Mouse (Mus musculus): ENCODE measurements around the gene Clpsl2. TPM values are rescaled to one million over a fixed set of nuclear protein-coding genes. Genes with fewer than 3 reads are reported as not detected.

Gene Clpsl2
- total and polyA plus RNA-seq, 2 experiments from 2014 or later: not detected

DNA sequence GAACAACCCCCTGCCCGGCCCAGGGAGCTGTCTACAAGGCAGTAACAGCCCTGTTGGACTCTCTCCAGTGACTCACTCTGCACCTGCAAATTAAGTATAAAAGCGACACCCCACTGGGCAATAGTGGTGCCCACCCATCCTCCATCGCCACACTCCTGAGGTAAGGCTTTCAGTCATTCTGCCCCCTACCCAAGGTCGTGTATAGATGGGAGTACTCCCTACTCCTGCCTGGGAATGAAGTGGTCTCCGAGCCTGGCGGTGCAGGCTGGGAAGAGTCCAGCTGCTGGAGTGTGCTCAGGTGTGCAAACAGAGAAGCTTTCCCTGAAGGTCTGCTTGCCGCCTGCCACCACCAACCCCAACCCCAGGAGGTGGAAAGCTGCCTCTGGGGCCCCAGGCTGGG lies 12.4 kb downstream of the Clpsl2 start:
- no peak for TF ChIP-seq CTCF (IDR thresholded peaks at IDR 0.05; ENCODE audit: low read depth)
- no peak for TF ChIP-seq EP300 (IDR thresholded peaks at IDR 0.05; ENCODE audit: low read depth)

GRCm38 (mm10) chr17:28565181-28565580 lies 16.0 kb downstream of the Clpsl2 start:
- Histone ChIP-seq H3K9me3 (replicated peaks; ENCODE audit: control insufficient read depth, low read length) (no peaks in the 10 kb centered on the region), H3K36me3 (replicated peaks; ENCODE audit: control insufficient read depth, insufficient read depth, low read length) (no peaks in the 10 kb centered on the region), H3K27me3 (ENCODE audit: control insufficient read depth, insufficient read depth, low read length) (no peaks in the 10 kb centered on the region), H3K9ac (replicated peaks; ENCODE audit: low read depth, low read length) (no peak overlapping the region), H3K4me2 (ENCODE audit: low read depth, low read length) (no peak overlapping the region), H3K4me1 (ENCODE audit: control insufficient read depth, insufficient read depth) (no peaks in the 10 kb centered on the region), H3K27ac (ENCODE audit: low read depth) (no peak overlapping the region), H3K4me3 (ENCODE audit: low read depth, low read length) (no peak overlapping the region)
- ATAC-seq (ENCODE audit: insufficient read depth, low read depth): no peak
- DNase-seq (ENCODE audit: low spot score): no peak
- TF ChIP-seq CTCF (IDR thresholded peaks at IDR 0.05; ENCODE audit: low read depth) (no peak), EP300 (IDR thresholded peaks at IDR 0.05; ENCODE audit: low read depth) (no peak)

More for the DNA sequence above, 12.4 kb downstream of the Clpsl2 start:
- 57% methylated on average over 7 of the region's 7 CpGs for WGBS
- Histone ChIP-seq H3K4me2 (ENCODE audit: low read depth, low read length) (no peak overlapping the region), H3K9me3 (replicated peaks; ENCODE audit: control insufficient read depth, low read length) (no peaks in the 10 kb centered on the region), H3K36me3 (replicated peaks; ENCODE audit: control insufficient read depth, insufficient read depth, low read length) (no peaks in the 10 kb centered on the region), H3K4me1 (ENCODE audit: control insufficient read depth, insufficient read depth) (no peaks in the 10 kb centered on the region), H3K4me3 (ENCODE audit: low read depth, low read length) (no peak overlapping the region), H3K27ac (ENCODE audit: low read depth) (no peak overlapping the region), H3K9ac (replicated peaks; ENCODE audit: low read depth, low read length) (no peak overlapping the region), H3K27me3 (ENCODE audit: control insufficient read depth, insufficient read depth, low read length) (no peaks in the 10 kb centered on the region)
- DNase-seq (ENCODE audit: low spot score) (no peak), ATAC-seq (ENCODE audit: insufficient read depth, low read depth) (no peak)

DNA sequence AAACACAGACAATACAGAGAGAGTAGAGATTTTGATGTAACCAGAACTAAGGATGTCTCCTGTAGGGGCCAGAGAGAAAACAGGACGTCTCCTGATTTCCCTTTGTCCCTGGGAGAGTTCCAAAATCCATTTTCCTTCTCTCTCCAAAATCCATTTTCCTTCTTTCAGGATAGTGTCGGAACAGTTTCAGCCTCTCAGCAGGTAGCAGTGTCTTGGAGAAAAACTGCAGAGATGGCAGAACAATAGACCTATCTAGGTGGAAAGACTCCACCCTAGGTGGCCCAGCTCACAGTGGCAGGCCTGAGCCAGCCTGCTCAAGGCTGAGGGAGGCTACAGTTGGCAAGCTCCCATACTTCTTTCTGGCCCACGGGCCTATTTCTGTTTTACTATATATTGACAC lies 18.3 kb downstream of the Clpsl2 start:
- no peaks in the 10 kb centered on the region for H3K9me3 ChIP-seq (replicated peaks; ENCODE audit: control insufficient read depth, low read length)
- no peak overlapping the region for H3K4me2 ChIP-seq (ENCODE audit: low read depth, low read length)
- H3K27ac ChIP-seq (ENCODE audit: low read depth): no peak overlapping the region
- no peaks in the 10 kb centered on the region for H3K4me1 ChIP-seq (ENCODE audit: control insufficient read depth, insufficient read depth)
- ATAC-seq (ENCODE audit: insufficient read depth, low read depth): no peak
- DNase-seq (ENCODE audit: low spot score): no peak
- H3K36me3 ChIP-seq (replicated peaks; ENCODE audit: control insufficient read depth, insufficient read depth, low read length): no peaks in the 10 kb centered on the region
- H3K27me3 ChIP-seq (ENCODE audit: control insufficient read depth, insufficient read depth, low read length): no peaks in the 10 kb centered on the region
- no peak overlapping the region for H3K9ac ChIP-seq (replicated peaks; ENCODE audit: low read depth, low read length)
- TF ChIP-seq EP300 (IDR thresholded peaks at IDR 0.05; ENCODE audit: low read depth) (no peak), CTCF (IDR thresholded peaks at IDR 0.05; ENCODE audit: low read depth) (no peak)
- WGBS: 43% methylated on average over 3 of the region's 3 CpGs
- H3K4me3 ChIP-seq (ENCODE audit: low read depth, low read length): no peak overlapping the region

DNA sequence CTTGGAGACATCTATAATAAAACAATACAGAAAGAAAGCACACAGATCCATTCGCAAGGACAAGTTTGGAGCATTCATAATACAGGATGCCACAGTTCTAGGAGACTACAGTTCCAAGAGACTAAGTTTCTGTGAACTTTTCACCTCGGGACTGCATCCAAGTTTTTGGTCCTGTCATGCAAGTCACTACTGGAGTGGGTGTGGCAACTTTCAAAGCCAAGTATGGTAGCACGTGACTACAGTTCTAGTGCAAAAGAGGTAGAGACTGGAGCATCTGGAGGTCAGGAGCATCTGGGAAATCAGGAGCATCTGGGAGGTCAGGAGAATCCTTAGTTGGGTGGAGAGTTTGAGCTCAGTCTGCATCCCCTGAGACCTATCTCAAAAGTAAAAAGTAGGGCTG lies 22.7 kb downstream of the Clpsl2 start:
- Histone ChIP-seq H3K27ac (ENCODE audit: low read depth) (no peak overlapping the region), H3K4me3 (ENCODE audit: low read depth, low read length) (no peak overlapping the region), H3K4me1 (ENCODE audit: control insufficient read depth, insufficient read depth) (no peaks in the 10 kb centered on the region), H3K9ac (replicated peaks; ENCODE audit: low read depth, low read length) (no peak overlapping the region), H3K4me2 (ENCODE audit: low read depth, low read length) (no peak overlapping the region), H3K36me3 (replicated peaks; ENCODE audit: control insufficient read depth, insufficient read depth, low read length) (no peaks in the 10 kb centered on the region), H3K27me3 (ENCODE audit: control insufficient read depth, insufficient read depth, low read length) (peaks cover 10% of the 10 kb centered on the region; the same call in 1 of the 2 replicates), H3K9me3 (replicated peaks; ENCODE audit: control insufficient read depth, low read length) (no peaks in the 10 kb centered on the region)
- ATAC-seq (ENCODE audit: insufficient read depth, low read depth): no peak
- 62% methylated on average over 3 of the region's 3 CpGs for WGBS
- TF ChIP-seq EP300 (IDR thresholded peaks at IDR 0.05; ENCODE audit: low read depth) (no peak), CTCF (IDR thresholded peaks at IDR 0.05; ENCODE audit: low read depth) (no peak)
- DNase-seq (ENCODE audit: low spot score): no peak

DNA sequence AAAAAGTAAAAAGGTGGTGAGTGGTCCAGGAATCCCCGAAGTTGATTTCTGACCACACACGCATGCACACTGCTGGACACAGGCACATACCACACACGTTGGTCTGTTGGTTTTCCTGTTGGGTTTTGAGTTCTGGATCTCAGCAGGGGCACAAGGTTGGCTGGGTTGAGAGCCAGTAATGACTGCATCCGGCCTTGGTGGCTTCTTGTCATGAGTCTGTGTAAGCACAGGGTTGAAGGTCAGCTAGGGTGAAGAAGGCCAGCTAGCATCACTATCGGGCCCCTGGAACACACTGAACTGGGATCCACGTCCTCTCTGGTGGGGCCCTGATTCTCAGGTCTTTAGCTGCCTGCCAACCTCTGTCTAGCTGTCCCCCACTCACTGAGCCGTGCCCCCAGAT lies 23.3 kb downstream of the Clpsl2 start:
- Histone ChIP-seq H3K4me3 (ENCODE audit: low read depth, low read length) (no peak overlapping the region), H3K4me2 (ENCODE audit: low read depth, low read length) (no peak overlapping the region), H3K36me3 (replicated peaks; ENCODE audit: control insufficient read depth, insufficient read depth, low read length) (no peaks in the 10 kb centered on the region), H3K4me1 (ENCODE audit: control insufficient read depth, insufficient read depth) (no peaks in the 10 kb centered on the region), H3K27me3 (ENCODE audit: control insufficient read depth, insufficient read depth, low read length) (peaks cover 10% of the 10 kb centered on the region; the same call in 1 of the 2 replicates), H3K9me3 (replicated peaks; ENCODE audit: control insufficient read depth, low read length) (no peaks in the 10 kb centered on the region), H3K9ac (replicated peaks; ENCODE audit: low read depth, low read length) (no peak overlapping the region), H3K27ac (ENCODE audit: low read depth) (no peak overlapping the region)
- ATAC-seq (ENCODE audit: insufficient read depth, low read depth): no peak
- WGBS: 72% methylated on average over 7 of the region's 7 CpGs
- TF ChIP-seq EP300 (IDR thresholded peaks at IDR 0.05; ENCODE audit: low read depth) (no peak), CTCF (IDR thresholded peaks at IDR 0.05; ENCODE audit: low read depth) (no peak)
- no peak for DNase-seq (ENCODE audit: low spot score)

- 76% methylated on average over 6 of the region's 6 CpGs for WGBS
- no peak overlapping the region for H3K4me3 ChIP-seq (ENCODE audit: low read depth, low read length)
- H3K27me3 ChIP-seq (ENCODE audit: control insufficient read depth, insufficient read depth, low read length): peaks cover 10% of the 10 kb centered on the region; the same call in 1 of the 2 replicates
- H3K4me1 ChIP-seq (ENCODE audit: control insufficient read depth, insufficient read depth): no peaks in the 10 kb centered on the region
- TF ChIP-seq CTCF (IDR thresholded peaks at IDR 0.05; ENCODE audit: low read depth) (no peak), EP300 (IDR thresholded peaks at IDR 0.05; ENCODE audit: low read depth) (no peak)
- DNase-seq (ENCODE audit: low spot score): no peak
- H3K9me3 ChIP-seq (replicated peaks; ENCODE audit: control insufficient read depth, low read length): no peaks in the 10 kb centered on the region
- no peak overlapping the region for H3K4me2 ChIP-seq (ENCODE audit: low read depth, low read length)
- no peak for ATAC-seq (ENCODE audit: insufficient read depth, low read depth)
- H3K36me3 ChIP-seq (replicated peaks; ENCODE audit: control insufficient read depth, insufficient read depth, low read length): no peaks in the 10 kb centered on the region
- H3K9ac ChIP-seq (replicated peaks; ENCODE audit: low read depth, low read length): no peak overlapping the region
- no peak overlapping the region for H3K27ac ChIP-seq (ENCODE audit: low read depth)
These were observed 23.7 kb downstream of the Clpsl2 start for GRCm38 (mm10) chr17:28572941-28573340.

All from heart, postnatal 0 days (tissue).